Mouse (Mus musculus): ENCODE data around the gene Mark2.

Gene Mark2

DNA sequence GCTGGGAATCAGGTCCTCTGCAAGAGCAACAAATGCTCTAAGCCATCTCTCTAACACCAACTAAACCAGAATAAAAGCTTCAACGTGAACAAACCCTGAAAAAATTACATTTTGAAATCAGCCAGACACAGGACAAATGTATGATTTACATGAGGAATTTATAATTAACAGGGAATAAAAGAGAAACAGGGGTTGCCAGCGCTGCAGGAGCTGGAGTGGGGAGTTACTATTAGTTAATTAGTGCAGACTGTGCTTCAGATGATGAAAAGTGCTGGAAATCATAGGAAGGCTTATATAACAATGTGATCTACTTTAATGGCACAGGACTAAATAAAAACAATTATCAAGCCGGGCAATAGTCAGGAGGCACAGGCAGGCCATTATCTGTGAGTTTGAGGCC, 20.3 kb downstream of the Mark2 start:
- no peak for DNase-seq

DNA sequence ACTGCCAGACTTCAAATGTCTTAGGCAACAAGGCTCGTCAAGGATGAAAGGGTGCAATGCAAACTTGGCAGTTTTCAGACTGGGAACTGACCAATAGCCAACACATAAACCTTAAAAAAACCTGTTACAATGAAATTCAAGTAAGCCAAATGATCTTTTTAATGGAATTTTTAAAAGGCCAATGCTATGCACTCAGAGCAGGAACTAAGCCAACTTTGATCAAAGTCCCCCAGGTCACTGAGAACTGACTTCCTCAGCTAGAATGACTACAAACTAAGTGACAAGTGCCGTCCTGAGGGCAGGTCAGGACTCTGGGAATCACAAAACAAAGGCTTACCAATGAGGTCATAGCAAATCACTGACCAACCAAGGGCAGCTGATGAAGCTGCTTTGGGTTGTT, 21.5 kb downstream of the Mark2 start:
- no peak for DNase-seq

DNA sequence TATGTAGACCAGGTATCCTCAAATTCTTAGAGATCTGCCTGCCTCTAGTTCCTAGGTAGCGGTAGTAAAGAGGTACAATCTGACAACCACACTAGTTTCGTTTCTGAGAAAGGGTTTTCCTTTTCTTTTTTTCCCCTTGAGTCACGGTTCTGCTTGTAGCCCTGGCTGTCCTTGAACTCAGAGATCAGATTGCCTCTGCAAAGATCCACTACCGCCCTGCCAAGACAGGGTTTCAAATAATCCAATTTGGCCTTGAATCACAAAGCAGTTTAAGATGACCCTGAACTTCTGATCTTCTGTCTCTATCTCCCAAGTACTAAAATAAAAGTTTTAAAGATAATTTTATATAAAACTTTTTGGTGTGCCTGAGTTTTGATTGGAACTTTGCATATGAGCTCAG, 23.9 kb downstream of the Mark2 start:
- DNase-seq = no peak

DNA sequence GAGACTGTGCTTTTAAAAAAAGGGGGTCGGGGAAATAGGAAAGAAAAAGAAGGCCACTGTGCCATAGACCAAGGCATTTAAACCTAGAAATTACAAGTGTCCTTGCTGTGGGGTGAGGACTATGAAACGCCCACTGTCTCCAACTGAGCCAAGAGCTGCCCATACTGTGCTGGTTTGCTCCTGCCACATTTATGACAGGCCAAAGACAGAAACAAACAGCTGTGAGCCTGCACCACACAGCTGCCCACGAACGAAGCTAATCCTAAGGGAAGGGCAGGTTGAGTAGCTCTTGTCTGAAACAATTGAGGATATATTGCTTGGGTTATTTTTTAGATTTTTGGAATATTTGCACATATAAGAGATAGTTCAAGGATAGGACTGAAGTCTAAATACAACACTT, 24.8 kb downstream of the Mark2 start:
- DNase-seq = no peak

DNA sequence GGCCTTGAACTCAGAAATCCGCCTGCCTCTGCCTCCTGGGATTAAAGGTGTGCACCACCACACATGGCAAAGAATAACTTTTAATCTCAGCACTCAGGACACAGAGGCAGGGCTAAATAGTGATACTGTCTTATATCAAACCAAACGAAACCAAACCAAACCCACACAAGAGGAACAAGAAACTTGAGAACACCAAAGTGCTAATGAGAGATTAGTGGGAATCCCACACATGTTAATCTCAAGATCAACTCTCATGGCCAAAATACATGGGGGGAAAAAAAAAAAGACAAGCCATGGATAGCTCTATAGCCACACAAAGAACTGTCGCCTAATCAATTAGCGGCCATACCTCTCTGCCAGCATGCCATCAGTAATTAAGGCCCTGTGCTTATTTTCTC, 26.1 kb downstream of the Mark2 start:
- no peak for DNase-seq

DNA sequence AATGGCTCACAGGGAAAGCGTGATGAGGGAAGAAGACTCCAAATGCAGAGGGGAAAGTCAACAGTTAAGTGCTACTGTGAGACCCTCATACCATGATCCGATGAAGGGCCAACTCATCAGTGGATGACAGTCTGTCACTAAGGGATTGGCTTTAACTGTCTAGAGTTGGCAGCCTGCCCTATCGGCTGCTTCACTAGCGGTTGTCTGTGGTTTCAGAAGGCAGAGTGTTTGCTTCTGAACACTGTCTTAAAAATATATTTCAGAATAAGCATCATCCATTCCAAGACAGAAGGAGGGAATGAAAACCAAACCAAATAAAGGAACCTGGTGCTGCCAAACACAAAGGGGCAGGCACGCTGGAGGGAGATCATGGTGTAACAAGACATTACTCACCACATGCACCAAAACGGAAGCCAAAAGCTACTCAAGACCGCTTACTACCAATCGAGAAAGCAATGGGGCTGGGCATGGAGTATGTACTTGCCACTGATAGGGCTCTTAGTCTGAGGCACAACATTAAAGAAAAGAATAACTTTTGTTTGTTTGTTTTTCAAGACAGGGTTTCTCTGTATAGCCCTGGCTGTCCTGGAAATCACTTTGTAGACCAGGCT, 26.6 kb downstream of the Mark2 start:
- no peak for DNase-seq

DNA sequence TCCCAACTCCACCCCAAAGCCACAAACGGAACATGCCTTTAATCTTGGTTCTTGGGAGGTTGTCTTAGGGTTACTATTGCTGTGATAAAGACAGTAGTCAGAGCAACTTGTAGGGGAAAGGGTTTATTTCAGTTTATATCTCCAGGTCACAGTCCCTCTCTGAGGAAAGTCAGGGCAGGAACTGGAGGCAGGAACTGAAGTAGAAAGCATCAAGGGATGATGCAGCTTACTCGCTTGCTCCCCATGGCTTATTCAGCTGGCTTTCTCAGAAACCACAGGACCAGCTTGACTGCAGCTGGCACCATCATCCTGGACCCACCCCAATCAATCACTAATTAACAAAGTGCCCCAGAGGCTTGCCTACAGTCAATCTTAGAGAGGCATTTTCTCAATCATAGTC, 28.0 kb downstream of the Mark2 start:
- DNase-seq = no peak

DNA sequence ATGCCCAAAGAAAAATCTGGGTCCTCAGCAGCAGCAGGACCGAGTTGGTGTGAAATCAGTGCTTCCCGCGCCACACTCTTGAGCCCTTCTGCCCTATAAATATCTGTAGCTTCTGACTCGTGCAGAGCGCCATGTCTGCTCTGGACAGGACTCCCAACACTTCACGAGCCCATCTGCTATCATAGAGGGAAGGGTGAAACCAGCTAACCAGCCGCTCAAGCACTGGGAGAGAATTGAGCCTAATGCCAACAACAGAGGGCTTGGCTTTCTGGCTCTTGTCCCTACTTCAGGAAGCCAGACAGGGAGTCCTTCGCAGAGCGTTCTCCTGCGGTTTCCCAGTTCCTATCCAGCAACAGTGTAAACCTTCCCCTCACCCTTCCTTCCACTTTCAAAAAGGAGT, 30.4 kb downstream of the Mark2 start:
- DNase-seq = peak; percentile 87

DNA sequence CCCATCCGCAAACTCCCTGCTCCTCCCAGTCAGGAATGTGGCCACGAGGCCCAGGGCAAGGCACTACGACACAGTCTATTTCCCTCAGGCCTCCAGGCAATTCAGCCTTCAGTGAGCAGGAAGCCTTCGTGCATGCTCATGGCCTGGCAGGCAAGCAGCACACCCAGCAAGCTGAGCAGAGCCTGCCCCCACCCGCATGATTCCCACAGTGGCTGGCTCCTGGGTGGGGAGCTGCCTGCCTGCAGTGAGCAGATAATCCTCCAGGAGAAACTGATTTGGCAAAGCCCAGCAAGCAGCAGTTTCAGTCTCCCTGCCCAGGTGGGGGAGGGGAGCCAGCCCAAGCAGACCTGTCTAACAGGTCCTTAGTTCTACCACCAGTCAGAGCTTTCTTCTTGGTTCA, 31.0 kb downstream of the Mark2 start:
- DNase-seq = peak; percentile 67

DNA sequence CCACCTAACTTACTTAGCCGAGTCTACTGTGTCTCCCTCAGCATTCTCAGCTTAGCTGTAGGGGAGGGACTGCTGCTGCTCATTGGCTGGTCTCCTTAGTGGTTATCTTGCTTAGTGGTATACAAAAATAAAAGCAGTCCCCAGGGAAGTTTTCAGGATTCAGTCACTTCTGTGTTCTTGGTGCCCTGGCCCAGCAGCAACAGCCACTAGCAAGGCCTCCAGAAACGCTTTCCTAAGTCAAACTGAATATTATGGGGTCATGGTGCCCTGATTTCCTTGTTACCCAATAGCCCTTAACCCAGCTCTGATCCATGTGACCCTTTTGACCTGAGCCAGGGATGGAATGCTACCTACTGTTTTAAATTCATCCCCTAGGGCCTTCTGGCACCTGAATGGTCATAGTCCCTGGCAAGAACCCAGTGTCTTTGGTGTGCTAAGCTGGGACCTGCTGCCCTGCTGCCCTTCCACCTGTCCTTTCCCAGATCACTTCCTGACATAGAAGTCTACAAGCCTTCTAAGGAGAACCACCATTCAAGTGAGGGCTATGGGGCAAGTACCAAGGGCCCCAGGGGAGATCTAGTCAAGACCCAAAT, 31.8 kb downstream of the Mark2 start:
- peak; percentile 70 for DNase-seq

DNA sequence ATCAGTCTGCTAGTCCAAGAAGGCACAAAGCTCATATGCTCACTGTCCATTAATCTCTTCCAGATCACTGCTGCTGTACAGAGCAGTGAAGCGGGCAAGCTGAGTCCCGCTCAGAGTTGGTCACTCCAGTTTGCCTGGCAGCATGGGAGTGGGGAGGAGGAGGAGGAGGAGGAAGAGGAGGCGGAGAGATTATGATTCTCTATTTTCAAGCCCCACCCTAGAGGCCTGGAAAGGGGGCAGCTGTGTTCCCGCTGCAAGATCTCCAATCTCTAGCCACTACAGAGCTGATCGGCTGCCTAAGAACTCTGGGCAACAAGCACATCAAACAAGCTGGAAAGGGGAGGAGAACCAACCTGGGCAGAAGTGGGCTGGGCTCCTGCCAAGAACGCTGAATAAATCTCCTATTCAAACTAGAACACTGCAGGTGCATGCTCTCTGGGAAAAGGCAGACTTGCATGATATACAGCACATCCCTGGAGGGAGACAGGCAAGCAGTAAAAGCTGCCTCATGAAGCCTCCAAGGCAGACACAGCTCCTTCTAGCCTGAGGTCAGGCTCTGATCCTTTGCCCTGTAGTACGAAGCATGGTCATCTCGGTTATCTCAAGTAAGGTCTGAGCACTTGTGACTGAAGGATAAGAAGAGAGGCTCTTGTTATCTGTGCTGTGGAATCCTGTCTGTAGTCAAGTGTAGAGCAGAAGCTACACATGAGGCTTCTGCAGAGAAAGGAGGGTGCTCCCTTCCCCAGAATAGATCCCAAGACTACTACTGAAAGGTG, 33.5 kb downstream of the Mark2 start:
- DNase-seq = no peak

DNA sequence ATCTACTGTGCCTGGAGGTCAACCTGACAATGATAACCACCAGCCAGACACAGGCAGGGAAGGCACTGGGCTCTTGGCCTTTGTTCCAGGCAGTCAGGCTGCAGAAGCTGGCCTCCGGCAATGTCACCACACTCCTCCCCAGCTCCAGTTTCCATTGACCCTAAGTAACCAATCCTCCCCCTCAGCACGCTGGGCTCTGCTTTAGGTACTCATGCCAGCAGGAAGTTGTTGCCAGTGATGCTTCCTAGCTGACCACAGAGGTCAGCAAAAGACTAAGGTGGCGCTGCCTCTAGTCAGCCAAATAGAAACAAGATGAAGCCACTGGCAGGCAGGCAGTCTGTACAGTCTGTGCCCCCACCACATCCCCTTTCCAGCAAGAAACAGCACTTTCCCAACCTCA, 34.7 kb downstream of the Mark2 start:
- DNase-seq = no peak

DNA sequence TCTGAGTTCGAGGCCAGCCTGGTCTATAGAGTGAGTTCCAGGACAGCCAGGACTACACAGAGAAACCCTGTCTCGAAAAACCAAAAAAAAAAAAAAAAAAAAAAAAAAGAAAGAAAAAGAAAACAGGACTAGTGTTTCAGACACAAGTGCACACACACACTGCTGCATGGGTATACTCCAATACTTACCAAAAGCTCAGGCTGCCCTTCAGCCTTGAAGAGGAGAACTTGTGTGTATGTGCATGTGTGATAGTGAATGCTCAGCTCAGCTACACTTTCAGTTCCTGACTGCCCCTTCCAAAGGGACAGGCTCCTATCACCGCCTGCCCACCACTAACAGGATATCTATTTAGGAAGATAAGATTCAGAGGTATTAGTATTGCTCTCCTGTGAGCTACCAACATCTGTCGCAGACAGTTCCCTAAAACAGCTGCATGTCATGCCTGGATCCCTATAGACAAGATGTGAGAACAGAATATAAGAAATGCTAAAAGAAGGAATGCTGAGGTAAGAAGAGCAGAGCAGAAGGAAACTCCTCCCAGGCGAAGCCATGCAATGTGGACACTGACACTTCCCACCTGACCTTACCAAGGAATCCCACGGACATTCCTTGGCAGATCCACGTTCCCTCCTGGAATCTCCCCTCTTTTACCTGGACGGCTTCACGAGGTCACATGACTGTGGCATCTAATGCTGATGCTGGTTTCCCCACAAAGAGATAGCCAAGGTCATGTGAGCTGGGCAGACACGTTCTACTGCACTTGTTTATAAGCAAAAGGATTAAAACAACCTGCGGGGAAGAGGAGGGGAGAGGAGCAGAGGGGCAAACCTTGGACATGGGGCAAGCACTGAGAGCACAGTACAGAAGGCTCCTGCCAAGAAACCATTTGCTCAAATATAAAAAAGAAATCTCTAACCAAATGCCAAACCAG, 36.0 kb downstream of the Mark2 start:
- no peak for DNase-seq

DNA sequence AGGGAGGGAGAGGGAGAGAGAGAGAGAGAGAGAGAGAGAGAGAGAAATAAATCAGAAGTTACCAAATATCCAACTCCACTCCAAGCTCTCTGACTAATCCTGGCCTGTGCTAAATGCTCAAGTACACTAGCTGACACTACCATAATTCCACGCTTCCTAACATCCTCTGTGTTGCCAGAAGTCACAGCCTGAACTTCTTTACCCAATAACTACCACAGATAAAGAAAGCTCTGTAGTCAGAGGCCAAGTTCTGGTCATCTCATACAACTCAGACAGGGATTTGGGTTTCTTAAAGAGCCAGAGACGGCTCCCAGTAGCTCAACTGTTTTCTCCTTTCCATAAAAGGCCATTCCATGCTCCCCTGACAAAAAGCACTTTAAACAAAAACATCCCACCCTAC, 36.9 kb downstream of the Mark2 start:
- no peak for DNase-seq

DNA sequence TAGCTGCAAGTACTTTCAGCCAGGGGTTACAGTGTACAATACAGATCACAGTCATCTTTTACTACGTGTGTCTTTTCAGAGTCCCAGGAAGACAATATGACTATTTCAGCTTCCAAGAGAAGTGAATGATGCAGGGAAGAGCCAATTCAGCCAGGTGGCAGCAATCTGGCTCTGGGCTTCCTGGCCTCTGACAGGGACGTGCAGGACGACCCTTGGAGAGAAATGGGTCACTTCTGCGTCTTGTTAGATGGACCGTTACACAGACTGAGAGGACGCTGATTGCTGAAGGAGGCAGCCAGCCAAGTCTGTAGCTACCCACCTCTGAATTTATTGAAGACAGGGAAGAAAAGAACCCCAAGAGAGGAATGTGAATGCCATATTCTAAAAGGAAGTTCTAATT, 37.9 kb downstream of the Mark2 start:
- no peak for DNase-seq

DNA sequence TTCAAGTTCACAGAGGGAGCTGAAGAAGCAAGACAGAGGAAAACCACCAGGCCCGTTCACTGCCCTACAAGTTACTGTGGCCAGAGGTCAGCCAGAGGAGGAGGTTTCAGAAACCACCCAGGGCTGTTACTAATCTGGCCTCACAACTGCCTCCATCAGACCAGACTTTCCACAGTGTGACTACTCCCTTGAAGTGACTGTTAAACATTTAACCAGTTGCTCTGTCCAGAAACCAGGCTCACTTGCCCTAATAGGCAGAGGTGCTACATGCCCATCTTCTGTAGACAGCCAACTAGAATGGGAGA, 39.2 kb downstream of the Mark2 start:
- no peak for DNase-seq

DNA sequence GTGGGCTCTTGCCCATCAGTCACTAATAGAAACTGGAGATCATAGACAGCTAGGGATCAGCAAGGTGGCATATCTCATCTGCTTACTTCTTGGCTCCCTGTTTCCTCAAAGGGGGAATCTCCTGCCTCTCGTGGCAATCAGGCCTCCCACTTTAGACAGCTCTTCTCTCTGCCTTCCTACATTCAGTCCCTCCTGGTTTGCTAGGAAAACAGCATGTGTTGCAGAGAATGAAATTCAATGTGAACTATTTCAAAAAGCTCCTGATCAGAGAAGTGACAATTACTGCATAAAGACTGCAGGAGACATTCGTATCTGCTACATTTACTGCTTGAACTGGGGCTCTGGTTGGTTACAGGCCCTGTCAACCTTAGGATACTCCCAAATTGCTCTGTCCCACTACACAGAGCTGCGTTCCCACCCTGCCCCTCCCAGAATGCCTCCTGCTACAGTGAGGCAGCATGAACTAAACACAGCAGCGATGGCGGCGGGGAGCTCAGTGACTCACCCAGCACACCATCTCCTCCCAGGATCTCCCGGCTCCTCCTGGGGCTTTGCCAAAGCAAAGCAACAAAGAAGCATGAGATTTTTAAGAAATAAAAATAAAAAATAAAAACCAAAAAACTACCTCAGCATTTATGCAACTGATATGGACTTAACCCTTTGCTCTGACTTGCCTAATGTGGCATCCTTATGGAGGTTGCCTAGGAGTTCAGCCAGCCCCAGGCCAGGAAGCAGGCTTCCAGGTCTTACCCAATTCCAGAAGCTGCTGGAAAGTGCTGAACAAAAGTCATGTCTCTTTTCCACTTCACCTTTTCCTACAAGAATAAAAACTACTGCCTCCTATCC, 39.8 kb downstream of the Mark2 start:
- no peak for DNase-seq

DNA sequence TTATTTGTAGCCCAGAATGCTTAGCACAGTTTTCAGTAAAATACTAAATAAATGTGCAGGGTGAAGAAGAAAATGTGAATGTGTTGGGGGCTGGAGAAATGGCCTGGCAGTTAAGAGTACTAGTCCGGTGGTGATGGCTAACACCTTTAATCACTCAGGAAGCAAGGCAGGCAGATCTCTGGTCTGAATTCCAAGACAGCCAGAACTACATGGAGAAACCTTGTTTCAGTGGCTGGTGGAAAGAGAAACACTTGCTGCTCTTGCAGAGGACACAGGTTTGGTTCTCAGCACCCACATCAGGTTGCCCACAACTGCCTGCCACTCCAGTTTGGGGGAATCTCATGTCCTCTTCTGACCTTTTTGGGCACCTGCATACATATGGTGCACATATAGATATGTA, 41.6 kb downstream of the Mark2 start:
- DNase-seq = no peak

DNA sequence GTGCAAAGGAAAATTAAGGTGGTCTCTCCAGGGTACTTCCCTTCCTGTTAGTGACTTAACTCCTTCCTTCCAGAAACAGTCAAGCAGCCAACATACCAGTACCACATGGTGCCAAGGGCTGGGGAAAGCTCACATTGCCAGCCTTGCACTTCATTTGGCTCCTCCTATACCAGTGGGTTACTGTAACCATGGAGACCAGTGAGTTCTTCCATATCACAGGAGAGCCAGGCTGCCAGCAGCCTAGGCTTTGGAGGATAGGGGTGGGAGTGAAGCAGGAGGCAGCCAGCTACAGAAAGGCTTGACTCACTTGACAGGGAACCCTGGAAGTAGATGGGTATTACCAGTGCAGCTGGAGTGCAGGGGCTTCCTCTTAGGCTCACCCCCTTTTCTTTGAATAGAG, 42.6 kb downstream of the Mark2 start:
- no peak for DNase-seq

DNA sequence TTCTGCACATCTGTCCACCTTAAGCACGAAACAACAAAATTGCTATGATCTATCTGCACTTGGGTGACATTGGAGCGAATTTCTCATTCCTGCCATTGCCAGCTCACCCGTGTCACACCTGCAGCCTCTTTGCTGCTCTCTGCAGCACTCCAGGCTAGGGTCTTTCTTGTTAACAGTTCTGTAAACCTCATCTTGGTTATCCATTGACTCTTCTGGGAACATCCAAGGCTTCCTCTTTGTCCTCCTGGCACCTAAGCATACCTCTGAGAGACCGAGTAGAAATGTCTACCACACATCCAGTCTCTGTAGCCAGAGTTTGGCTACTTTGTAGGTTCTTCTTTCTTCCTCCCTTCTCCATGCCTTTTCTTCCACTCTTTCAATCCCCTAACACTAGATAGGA, 45.7 kb downstream of the Mark2 start:
- DNase-seq = no peak

DNA sequence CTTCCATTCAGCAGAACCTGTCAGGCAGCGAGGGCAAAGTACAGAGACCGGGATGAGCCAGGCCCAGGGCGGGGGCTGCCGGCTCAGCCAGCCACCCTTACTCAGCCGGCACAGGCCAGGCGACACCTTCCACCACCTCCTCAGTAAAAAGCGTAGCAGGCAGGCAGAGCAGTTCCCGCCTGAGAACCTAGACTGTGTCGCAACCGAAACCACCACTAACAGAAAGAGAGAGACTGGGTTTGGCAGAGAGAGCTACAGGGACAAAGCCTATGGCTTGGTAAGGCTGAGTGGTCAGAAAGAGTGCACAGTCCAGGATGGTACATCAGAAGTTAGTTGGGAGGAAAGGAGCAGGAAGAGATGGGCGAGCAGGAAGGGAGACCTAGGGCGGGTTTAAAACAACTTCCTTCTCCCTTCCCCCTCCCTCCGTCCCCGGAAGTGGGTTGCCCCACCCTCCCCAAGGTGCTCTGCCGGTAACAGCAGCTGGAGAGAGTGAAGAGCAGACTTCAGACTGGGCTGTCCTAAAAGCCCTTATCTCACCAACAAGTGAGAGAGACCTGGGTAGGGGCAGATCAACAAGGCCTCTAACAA, 46.5 kb downstream of the Mark2 start:
- DNase-seq = no peak

Data from cerebellum, adult 9-10 months (tissue).